Mouse (Mus musculus) cortical plate, adult 2 months (tissue): Measurements from ENCODE around the gene Shank2.

Source experiments
- CTCF ChIP-seq: fragments of 200-500 bp; IDR thresholded peaks from 2 replicates; pipeline ENCODE4 v1.5.1; 2011; ENCODE audit warnings: mild to moderate bottlenecking, control low read depth, low read length; ENCODE audit not compliant: insufficient read depth; ENCODE audit errors: extremely low read depth
- POLR2A ChIP-seq: fragments of 200-500 bp; IDR thresholded peaks from 2 replicates; pipeline ENCODE4 v1.6.1; 2011; ENCODE audit warnings: mild to moderate bottlenecking, low read length, control low read depth; ENCODE audit not compliant: insufficient read depth; ENCODE audit errors: extremely low read depth

GRCm38 (mm10) chr7:144072856-144073255, 71.1 kb downstream of the Shank2 start:
- TF ChIP-seq CTCF (no peak), POLR2A (no peak)
